Mouse (Mus musculus): Measurements from ENCODE around the gene Ppef1.

DNA sequence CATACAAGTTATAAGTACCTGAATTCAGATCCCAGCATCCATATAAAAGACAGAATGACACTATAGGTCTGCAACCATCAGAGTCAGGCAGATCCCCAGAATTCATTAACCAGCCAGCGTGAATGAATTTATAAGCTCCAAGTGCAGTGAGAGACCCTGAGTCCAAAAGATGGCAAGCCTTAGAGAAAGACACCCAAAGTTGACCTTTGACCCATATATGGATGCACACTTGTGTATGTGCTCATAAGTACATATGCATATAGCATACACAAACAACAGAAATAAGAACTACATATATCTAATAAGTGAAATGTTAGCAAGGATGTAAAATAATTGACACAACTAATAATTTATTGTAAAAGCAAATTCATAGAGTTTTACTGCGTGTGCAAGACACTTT lies 125.1 kb downstream of the Ppef1 start:
- no peak for TF ChIP-seq POLR2A (IDR thresholded peaks at IDR 0.05; ENCODE audit: insufficient read depth, low read length)
- no peak for TF ChIP-seq CTCF (IDR thresholded peaks at IDR 0.05; ENCODE audit: low read depth, low read length)
- no peak for TF ChIP-seq EP300 (IDR thresholded peaks at IDR 0.05; ENCODE audit: insufficient read depth, low read depth, low read length)

All from ES-Bruce4 (cell line).